Mouse (Mus musculus) megakaryocyte-erythroid progenitor cell, adult 5-6 weeks (primary cell): Measurements from ENCODE around the gene Tbx3. TPM values are rescaled to one million over a fixed set of nuclear protein-coding genes. Genes with fewer than 3 reads are reported as not detected.

Source experiments
- ATAC-seq: replicated peaks from 2 replicates; pipeline ENCODE4 v1.8.0; 2016; ENCODE audit warnings: mild to moderate bottlenecking, inconsistent platforms; ENCODE audit not compliant: severe bottlenecking, poor library complexity, low FRiP score, low TSS enrichment
- total RNA-seq, 2 experiments: library from RNA; stranded (forward) in 1 of 2; stranded (reverse) in 1 of 2; fragments of 200-1000, 215-1000 nt in 1 of 2; fragments of >200 nt in 1 of 2; fragmentation: Nextera tagmentation in 1 of 2; gene quantifications; 2 replicates each; pipeline ENCODE4 v1.2.3; 2014 to 2017

Tbx3 gene
- not detected in 2 replicates for total RNA-seq (2014; fragmentation: Nextera tagmentation)
- total RNA-seq (2017) = not detected in 2 replicates

- ATAC-seq = peak; percentile 84
Measured at GRCm38 (mm10) chr5:119670566-119671108, at the start of gene Tbx3. TSS of gene Tbx3 (plus strand) at chr5:119670669.

DNA sequence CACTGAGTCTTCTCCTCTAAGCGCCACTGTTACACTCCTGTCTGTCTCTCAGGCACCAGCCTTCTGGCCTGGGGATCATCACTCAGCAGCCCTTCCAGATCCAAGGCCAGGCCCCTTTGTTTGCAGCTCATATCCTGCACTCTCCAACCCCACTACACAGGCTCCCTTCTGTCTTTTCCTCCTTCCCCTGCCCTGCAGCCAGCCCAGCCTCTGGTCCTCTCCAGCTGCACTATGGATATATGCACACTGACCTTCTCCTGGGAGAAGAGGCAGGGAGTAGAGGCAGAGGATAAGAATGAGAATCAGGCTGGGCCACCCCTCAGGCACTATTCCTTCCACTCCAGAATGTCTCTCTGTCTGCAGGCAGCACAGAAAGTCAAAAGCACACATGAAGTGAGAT lies 48.4 kb upstream of the Tbx3 start:
- no peak for ATAC-seq

DNA sequence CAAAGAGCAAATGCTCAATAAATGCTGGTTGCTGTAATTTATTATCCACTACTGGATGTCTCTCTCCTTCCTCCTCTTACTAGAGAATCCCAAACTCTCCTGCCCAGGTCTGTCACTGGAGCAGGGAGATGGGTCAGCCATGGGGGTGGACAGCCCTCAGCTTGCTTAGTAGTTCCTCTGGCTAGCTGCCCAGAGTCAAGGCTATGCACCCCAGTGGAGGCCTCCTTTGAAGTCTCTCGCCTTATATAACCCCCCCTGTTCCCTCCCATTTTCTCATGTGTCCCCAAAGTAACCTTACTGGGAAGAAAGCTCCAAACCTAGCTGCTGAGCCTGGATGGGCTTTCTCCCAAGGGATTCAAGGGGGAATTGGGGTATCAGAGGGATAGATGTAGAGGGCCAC lies 45.9 kb upstream of the Tbx3 start:
- ATAC-seq = no peak

GRCm38 (mm10) chr5:119625603-119626002 lies 44.9 kb upstream of the Tbx3 start:
- no peak for ATAC-seq

DNA sequence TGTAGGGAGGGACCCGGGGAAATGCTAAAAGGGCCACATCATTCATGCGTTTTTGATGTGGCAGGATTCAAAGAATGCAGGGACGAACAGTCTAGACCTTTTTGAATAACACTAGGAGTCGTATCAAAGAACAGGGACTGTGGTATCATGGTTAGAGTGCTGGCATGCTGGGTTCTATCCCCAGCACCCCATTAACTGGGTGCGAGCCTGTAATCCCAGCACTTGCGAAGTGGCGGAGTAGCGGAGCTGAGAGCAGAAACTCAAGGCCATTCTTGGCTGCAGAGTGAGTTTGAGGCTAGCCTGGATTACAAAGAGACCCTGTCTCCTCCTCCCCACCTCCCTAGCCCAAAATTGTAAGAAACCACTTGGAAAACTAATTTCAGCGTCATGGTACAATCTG lies 44.3 kb upstream of the Tbx3 start:
- ATAC-seq = no peak

- ATAC-seq = no peak
Measured at GRCm38 (mm10) chr5:119626662-119627061, 43.8 kb upstream of the Tbx3 start.

- ATAC-seq = no peak
Measured at GRCm38 (mm10) chr5:119628100-119628499, 42.4 kb upstream of the Tbx3 start.

DNA sequence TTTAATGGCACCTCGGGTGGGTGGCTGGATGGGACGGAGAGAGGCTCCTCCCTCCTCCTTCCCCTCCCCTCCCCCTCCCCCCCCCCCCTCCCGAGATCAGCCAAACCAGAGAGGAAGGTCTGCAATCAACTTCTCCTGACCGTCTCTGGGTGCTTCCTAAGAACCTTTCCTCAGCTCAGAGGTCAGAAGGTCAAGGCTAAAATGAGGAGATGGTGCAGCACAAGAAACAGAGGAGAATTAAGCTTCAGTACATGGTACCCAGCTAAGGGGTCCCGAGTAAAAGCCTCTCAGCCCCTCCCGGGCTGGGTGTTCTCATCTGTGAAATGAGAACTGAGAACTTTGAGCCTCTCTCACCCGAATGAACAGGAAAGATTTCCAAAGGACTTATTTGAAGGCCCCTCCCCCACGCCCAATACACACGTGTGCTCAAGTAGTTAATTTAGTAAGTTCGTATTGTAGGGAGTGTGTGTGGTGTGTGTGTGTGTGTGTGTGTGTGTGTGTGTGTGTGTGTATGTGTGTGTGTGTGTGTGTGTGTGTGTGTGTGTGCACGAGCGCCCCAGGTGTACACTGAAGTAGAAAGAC lies 41.6 kb upstream of the Tbx3 start:
- ATAC-seq = no peak

DNA sequence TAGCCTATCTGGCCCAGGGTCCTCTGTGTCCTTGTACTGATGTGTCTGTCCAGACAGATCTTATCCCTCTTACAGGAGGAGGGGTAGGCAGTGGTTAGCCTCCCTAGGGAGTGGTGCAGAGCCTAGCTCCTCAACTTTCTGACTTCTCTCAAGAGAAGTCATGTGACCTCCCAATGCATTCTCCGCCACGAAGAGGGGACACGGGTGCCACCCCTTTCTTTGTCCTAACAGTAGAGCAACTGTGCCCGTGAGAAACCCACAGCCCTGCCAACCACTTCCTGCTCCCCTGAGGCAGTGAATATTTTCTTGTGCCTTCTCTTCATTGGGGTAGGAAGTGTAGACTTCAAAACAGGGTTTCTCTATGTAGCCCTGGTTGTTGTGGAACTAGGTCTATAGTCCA lies 36.9 kb upstream of the Tbx3 start:
- no peak for ATAC-seq

DNA sequence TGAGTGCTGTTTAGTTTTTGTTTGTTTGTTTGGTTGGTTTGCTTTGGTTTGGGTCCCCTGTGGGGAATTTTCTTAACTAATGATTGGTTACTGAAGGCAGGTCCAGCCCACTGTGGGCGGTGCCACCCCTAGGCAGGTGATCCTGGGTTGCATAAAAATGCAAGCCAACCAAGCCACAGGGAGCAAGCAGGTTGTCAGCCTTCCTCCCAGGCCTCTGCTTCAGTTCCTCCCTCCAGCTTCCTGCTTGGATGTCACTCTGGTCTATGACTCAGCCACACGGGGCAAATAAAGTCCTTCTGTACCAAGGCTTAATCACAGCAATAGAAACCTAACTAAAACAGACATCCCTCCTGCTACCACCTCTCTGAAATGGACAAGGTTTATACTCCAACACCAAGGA lies 35.6 kb upstream of the Tbx3 start:
- ATAC-seq = no peak

DNA sequence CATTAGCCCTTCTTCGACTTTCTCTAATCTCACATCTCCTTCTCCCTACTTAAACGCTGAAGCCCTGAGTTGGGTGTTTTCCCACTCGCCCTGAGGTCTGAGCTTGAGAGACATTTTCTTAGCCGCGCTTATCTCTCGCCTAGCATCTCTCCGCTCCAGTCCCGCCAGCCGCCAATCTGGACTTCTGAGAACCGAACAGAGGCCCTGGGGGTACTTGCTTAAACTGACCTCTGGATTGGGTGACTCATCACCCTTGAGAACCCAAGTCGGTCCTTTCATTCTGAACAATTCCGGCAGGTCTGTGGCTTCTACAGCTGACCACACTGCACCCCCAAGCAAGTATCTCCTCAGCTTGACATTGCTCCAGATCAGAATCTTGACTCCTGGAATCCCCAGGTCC lies 32.2 kb upstream of the Tbx3 start:
- ATAC-seq = no peak

GRCm38 (mm10) chr5:119641094-119641493 lies 29.4 kb upstream of the Tbx3 start:
- no peak for ATAC-seq

- ATAC-seq = no peak
Measured at GRCm38 (mm10) chr5:119641714-119642113, 28.8 kb upstream of the Tbx3 start.

- ATAC-seq = no peak
Measured at GRCm38 (mm10) chr5:119646965-119647364, 23.5 kb upstream of the Tbx3 start.

GRCm38 (mm10) chr5:119651135-119651965 lies 19.1 kb upstream of the Tbx3 start:
- ATAC-seq = no peak

- no peak for ATAC-seq
Measured at GRCm38 (mm10) chr5:119656354-119656753, 14.1 kb upstream of the Tbx3 start.

- ATAC-seq = no peak
Measured at GRCm38 (mm10) chr5:119656856-119657255, 13.6 kb upstream of the Tbx3 start.

- ATAC-seq = no peak
Measured at GRCm38 (mm10) chr5:119657362-119657761, 13.1 kb upstream of the Tbx3 start.

GRCm38 (mm10) chr5:119657804-119658203 lies 12.7 kb upstream of the Tbx3 start:
- ATAC-seq = no peak

- ATAC-seq = no peak
Measured at GRCm38 (mm10) chr5:119658396-119658795, 12.1 kb upstream of the Tbx3 start.

- no peak for ATAC-seq
Measured at GRCm38 (mm10) chr5:119659041-119659440, 11.4 kb upstream of the Tbx3 start.
